Mouse (Mus musculus): Measurements from ENCODE around the gene 9030025P20Rik. TPM values are rescaled to one million over a fixed set of nuclear protein-coding genes. Genes with fewer than 3 reads are reported as not detected.

The 9030025P20Rik gene
- total RNA-seq, 1 experiment from 2014 or later, result 11.8 TPM

- peak; percentile 73 to 74 for ATAC-seq (replicated peaks in 1 of 2; ENCODE audit: insufficient read depth in 1 of 2, low FRiP score in 2 of 2, low TSS enrichment in 1 of 2, low read depth in 1 of 2, poor library complexity in 2 of 2, severe bottlenecking in 2 of 2)
Observed at GRCm38 (mm10) chr17:15040455-15040854, 62.2 kb downstream of the 9030025P20Rik start.

Other genes starting within 250 kb of the 9030025P20Rik start
- not detected in 2 replicates for gene Wdr27, start 35.3 kb upstream of the 9030025P20Rik start, total RNA-seq (2017)
- 7.7 and 10.9 TPM in 2 replicates for gene 1600012H06Rik, start 35.3 kb upstream of the 9030025P20Rik start, total RNA-seq (2017)
- gene Phf10, start 17.2 kb upstream of the 9030025P20Rik start, total RNA-seq (2017), result 60.8 and 74.1 TPM in 2 replicates
- gene Gm3417, start 322 bp downstream of the 9030025P20Rik start, total RNA-seq (2017), result not detected in 2 replicates
- 3.0 TPM in 2 replicates for gene Gm3435, start 31.7 kb downstream of the 9030025P20Rik start, total RNA-seq (2017)
- gene Ermard, start 62.7 kb downstream of the 9030025P20Rik start, total RNA-seq (2017), result 40.0 and 52.3 TPM in 2 replicates
- not detected in 2 replicates for gene Tcte3, start 63.0 kb downstream of the 9030025P20Rik start, total RNA-seq (2017)
- 11.6 and 21.5 TPM in 2 replicates for gene Gm3448, start 63.1 kb downstream of the 9030025P20Rik start, total RNA-seq (2017)